Mouse (Mus musculus) gastrocnemius, postnatal 10 days (tissue): ENCODE measurements at regions not wholly inside any gene's neighbourhood (a gene's known extent, or its start where the extent isn't known, plus 50 kb on each side); places are given as distances from the start of the nearest gene placed in this dataset.

Experiments used
- DNase-seq: peaks from one replicate; pipeline ENCODE4 v3.0.0; 2021; ENCODE audit warnings: mixed read lengths

DNA sequence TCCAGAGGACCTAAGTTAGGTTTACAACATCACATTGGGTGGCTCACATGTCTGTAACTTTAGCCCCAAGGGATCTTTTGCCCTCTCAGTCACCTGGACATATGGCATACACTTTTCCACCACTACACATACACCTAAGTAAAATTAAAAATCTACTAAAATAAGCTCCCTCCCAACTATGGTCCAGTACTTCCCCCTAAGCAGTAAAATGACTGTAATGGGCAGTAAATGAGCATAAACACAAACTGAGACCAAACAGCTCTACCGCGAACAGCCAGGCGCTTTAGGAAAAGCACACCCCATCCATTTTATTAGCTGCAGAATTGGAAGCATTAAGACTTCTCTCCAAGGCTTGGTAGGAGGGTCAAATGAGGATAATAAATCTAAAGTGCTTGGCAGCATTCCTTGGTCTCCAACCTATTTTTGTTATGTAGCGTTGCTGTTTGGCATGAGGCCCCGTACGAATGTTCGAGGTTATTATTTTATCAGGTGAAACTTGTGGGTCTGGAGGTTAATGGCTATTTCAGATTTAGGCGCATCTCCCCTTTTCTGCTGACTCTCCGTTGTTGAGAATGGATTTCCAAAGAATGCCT lies 157.5 kb upstream of the Eif4g2 start:
- DNase-seq, result no peak

DNA sequence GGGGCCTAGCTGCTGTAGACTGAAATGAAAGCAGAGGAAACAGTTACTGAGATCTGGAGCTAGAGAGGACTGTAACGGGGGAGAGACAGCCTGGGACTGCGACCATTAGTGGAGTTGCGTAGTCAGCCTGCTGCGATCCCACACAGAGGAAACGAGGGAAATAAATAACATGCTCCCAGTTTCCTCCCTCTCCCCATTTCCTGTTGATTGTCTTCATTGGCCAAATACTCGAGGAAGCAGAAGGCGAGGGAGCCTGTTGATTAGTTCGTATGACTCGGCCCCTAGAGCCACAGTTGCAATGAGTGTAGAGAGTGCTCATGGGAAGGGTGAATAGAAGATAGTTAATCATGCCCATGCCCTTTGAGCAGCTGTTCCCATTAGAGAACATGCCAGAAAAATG lies 155.0 kb upstream of the Eif4g2 start:
- DNase-seq, result no peak

DNA sequence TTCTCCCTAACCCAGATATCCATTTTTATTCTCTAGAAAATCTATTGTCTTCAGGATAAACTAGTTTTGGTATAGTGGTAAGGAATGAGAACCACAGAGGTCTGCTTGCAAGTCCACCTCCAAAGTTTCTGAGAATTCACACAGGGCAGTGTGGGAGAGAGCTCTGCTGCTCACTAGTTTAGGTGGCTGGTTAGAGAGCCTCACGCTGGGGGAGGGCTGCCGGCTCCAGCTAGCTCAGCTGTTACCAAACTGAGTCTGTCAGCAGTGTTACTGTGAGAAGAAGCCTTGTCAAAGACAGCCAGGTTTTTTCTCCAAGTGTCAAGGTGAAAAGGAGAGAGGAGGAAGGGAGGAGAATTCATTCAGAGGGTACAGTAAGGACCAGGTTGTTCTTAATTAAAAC lies 147.8 kb upstream of the Eif4g2 start:
- no peak for DNase-seq

- DNase-seq, result no peak
Measured at GRCm38 (mm10) chr7:111227082-111227481, 144.3 kb upstream of the Eif4g2 start.

- DNase-seq, result no peak
Measured at GRCm38 (mm10) chr7:111226026-111226656, 143.3 kb upstream of the Eif4g2 start.

- DNase-seq, result no peak
Measured at GRCm38 (mm10) chr7:111215586-111215985, 132.8 kb upstream of the Eif4g2 start.

- no peak for DNase-seq
Measured at GRCm38 (mm10) chr7:111214226-111214906, 131.5 kb upstream of the Eif4g2 start.

- no peak for DNase-seq
Measured at GRCm38 (mm10) chr7:111212188-111212587, 129.4 kb upstream of the Eif4g2 start.

DNA sequence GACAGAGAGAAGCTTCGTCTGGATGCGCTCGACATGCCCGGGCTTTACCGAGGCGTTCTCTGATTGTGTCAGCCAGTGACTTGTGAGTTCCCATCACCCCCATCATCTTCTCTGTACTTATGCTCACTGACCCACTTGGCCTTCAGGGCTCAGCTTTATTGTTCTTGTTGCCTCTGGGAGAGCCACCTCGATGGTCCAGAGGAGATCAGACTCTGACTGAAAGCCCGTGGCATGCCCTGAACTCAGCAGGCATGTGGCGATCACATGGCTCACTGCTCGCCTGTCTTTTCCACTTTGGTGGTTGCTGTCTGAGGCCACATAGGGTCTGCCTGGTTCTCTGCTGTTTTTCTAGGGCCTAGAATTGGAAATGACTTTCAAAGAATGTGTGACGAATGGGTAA lies 128.8 kb upstream of the Eif4g2 start:
- no peak for DNase-seq

DNA sequence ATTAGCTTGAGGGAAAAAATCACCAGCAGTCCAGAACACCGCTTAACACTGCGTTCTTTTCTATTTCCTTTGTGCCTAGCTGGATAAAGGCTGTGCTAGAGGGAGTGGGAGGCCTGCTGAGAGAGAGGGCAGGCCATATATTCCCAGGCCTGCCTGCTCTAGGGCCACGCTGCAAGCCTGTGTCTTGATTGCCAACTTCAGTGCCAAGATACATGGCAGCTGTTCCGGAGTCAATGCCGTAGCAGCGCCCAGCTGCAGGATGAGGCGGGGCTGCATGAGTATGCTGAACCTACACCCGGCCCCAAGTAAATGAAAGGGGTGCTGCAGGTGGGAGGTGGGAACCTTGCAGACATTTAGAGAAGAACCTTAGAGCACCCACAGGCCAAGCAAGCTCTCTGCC lies 127.5 kb upstream of the Eif4g2 start:
- no peak for DNase-seq

- no peak for DNase-seq
Measured at GRCm38 (mm10) chr7:111205876-111206275, 123.0 kb upstream of the Eif4g2 start.

GRCm38 (mm10) chr7:111198608-111199355 lies 116.0 kb upstream of the Eif4g2 start:
- DNase-seq, result no peak

- DNase-seq, result peak; percentile 65
Measured at GRCm38 (mm10) chr7:111191674-111192073, 108.8 kb upstream of the Eif4g2 start.

GRCm38 (mm10) chr7:111191216-111191615 lies 108.4 kb upstream of the Eif4g2 start:
- DNase-seq, result no peak

- no peak for DNase-seq
Measured at GRCm38 (mm10) chr7:111189731-111190130, 106.9 kb upstream of the Eif4g2 start.

- no peak for DNase-seq
Measured at GRCm38 (mm10) chr7:111185954-111186353, 103.1 kb upstream of the Eif4g2 start.

DNA sequence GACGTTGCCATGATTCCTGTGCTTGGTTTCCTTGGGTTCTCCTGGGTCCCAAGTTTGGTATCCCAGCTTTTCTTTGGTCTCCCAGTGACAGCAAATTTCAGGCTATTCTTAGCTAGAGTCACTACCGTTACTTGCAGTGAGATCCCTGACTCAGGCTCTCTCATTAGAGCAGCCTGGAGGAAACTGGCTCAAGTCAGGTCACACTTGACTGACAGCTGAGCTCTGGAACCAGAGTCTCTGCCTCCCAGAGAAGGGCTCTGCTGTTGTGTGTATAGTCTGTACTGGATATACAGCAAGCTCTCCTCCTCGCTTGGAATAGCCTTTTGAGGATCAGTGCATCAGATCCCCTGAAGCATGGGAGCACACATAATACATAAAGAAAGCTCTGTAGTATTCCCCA lies 100.7 kb upstream of the Eif4g2 start:
- no peak for DNase-seq

DNA sequence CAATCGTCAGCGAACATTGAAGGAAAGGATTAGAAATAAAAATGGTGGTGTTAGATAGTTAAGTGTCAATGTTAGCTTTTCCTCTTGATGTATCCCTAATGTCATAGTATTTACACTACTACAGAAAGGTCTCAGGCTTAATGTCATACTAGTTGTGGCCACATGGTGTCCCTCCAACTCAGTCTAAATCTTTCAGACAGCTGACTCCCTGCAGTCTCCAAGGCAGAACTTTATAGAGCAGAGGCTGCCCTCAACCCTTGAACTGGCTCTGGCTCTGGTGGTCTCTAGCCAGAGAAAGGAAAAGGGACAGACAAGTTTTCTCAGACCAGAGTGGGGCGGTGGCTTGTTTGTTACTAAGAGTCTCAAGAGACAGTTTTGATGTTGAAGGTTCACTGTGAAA lies 99.5 kb upstream of the Eif4g2 start:
- peak; percentile 66 for DNase-seq

DNA sequence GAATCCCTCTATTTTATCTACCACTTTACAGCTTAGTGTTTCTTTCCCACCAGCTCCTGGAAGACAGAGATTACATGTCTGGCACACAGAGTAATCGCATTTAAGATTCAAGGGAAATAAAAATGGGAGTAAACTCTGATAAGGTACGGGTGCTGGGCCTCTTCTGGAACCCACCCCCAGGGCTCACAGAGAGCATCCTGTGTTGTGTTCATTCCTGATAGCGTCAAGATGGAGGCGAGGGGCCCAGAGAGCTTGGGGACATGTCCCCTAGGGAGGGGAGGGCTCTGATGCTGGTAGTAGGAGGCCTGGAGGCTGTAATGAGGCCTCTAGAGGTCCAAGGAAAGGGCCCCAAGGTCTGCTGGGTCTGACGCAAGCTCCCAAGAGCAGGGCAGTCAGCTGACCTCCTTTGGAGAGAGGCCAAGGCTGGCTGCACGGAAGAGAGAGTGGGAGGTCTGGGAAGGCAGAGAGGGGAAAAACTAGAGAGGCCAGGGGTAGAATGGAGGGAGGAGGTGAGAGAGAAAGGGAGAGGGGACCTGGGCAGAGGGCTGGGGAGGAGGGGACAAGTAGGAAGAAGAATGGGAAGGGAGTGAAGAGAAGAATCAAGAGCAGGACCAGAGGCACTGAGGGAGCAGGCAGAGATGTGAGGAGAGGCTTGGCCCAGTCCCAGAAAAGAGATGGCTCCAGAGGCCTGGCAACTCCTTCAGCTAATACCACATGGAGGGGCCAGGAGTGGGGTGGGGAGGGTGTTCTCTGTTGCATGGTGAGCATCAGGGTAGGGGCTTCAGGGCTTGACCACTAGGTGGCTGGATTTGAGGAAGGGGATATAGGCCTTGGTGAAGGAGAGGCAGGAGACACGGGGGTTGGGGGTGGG lies 96.8 kb upstream of the Eif4g2 start:
- peak; percentile 50 for DNase-seq

GRCm38 (mm10) chr7:111174393-111175124 lies 91.7 kb upstream of the Eif4g2 start:
- no peak for DNase-seq

GRCm38 (mm10) chr7:111172061-111172460 lies 89.2 kb upstream of the Eif4g2 start:
- DNase-seq, result no peak
